Mouse (Mus musculus): ENCODE measurements around the gene Cfap57. TPM values are rescaled to one million over a fixed set of nuclear protein-coding genes. Genes with fewer than 3 reads are reported as not detected.
"Not testable (repeated sequence)": the region's sequence is repeated elsewhere in the genome, so short reads cannot be mapped to it uniquely, and the experiment has no call there.

Gene Cfap57
- polyA plus RNA-seq, 1 experiment from 2014 or later, result 1.5 TPM

DNA sequence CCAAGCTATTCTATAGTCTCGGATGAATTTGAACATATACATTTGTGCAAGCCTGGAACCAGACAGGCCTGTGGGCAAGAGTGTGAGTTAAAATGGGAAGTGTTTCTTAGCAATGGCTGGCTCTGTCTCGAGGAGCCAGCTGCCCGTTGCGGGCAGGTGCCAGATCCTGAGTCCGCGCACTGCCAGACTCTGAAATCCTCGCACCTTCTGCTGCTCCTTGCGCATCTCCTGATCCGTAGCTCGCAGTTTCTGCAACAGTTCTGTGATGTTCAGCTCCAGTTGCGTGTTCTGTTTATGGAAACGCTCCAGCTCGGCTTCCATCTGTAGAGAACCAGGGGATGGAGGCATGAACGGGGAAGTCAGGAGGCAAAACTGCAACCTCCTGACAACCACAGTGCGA, 49.1 kb downstream of the Cfap57 start:
- H3K9me3 ChIP-seq (replicated peaks; ENCODE audit: control insufficient read depth, low read length), result no peaks in the 10 kb centered on the region
- no peak overlapping the region for H3K27ac ChIP-seq (ENCODE audit: low read depth, low read length)
- ATAC-seq (replicated peaks; ENCODE audit: insufficient number of reproducible peaks, low FRiP score, low TSS enrichment), result no peak
- H3K4me1 ChIP-seq (ENCODE audit: control insufficient read depth, insufficient read depth, low read length), result no peaks in the 10 kb centered on the region
- no peak overlapping the region for H3K4me3 ChIP-seq (ENCODE audit: low read depth, low read length)
- WGBS (ENCODE audit: insufficient replicate concordance), result 77% methylated on average over 15 of the region's 15 CpGs
- H3K4me2 ChIP-seq, result no peak overlapping the region
- H3K36me3 ChIP-seq (ENCODE audit: control insufficient read depth, insufficient read depth, low read length), result no peaks in the 10 kb centered on the region
- peaks cover 6% of the 10 kb centered on the region; the same call in 1 of the 2 replicates for H3K27me3 ChIP-seq (ENCODE audit: control insufficient read depth, insufficient read depth, low read length)
- no peak overlapping the region for H3K9ac ChIP-seq (ENCODE audit: low read depth, low read length)

DNA sequence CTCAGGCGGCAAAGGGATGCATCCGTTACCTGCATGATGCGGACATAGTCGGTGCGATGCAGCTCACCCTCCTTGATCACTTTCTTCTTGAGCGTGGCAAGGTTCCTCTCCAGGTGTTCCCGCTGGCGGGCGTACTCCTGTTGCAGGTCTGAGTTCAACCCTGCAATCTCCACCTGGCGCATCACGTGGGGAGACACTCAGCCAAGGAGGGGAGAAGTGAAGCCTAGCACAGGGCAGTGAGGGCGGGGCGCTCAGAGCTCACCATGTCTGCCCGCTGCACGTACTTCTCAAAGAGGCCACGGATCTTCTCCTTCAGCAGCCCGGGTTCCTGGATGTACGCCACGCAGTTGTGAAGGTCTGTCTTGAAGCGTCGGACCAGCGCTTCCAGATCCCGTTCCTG, 51.3 kb downstream of the Cfap57 start:
- Histone ChIP-seq H3K27ac (ENCODE audit: low read depth, low read length) (peak overlapping the region; percentile 18; the same call in 1 of the 2 replicates), H3K27me3 (ENCODE audit: control insufficient read depth, insufficient read depth, low read length) (peaks cover 6% of the 10 kb centered on the region; the same call in 1 of the 2 replicates), H3K9ac (ENCODE audit: low read depth, low read length) (0 out of 2 replicates have a peak overlapping the region, but pooled peaks have one; percentile 11), H3K4me2 (peak overlapping the region; percentile 38), H3K4me1 (ENCODE audit: control insufficient read depth, insufficient read depth, low read length) (no peaks in the 10 kb centered on the region), H3K4me3 (ENCODE audit: low read depth, low read length) (peak overlapping the region; percentile 10; the same call in 1 of the 2 replicates), H3K9me3 (replicated peaks; ENCODE audit: control insufficient read depth, low read length) (no peaks in the 10 kb centered on the region), H3K36me3 (ENCODE audit: control insufficient read depth, insufficient read depth, low read length) (no peaks in the 10 kb centered on the region)
- peak; percentile 73 for ATAC-seq (replicated peaks; ENCODE audit: insufficient number of reproducible peaks, low FRiP score, low TSS enrichment)
- 63% methylated on average over 23 of the region's 23 CpGs for WGBS (ENCODE audit: insufficient replicate concordance)

DNA sequence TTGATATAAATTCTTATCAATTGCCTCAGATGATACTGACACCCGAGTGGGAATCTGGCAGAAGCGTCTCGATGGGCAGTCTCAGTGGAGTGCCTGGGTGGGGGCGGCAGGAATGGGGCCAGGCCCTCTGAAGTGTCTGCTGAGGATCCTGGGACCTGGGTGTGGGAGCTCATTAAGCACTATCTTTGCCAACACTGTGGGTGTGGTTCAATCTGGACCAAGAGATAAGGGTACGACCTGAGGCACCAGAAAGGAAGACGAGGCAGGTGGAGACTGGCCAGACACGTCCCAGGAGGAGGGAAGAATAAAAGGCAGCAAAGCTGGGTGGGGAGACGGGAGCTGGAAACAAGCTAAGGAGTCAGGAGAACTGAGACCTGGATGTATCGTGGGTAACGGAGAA, 51.9 kb downstream of the Cfap57 start:
- H3K27me3 ChIP-seq (ENCODE audit: control insufficient read depth, insufficient read depth, low read length), result peaks cover 6% of the 10 kb centered on the region; the same call in 1 of the 2 replicates
- H3K4me1 ChIP-seq (ENCODE audit: control insufficient read depth, insufficient read depth, low read length), result no peaks in the 10 kb centered on the region
- peak overlapping the region; percentile 18; the same call in 1 of the 2 replicates for H3K27ac ChIP-seq (ENCODE audit: low read depth, low read length)
- ATAC-seq (replicated peaks; ENCODE audit: insufficient number of reproducible peaks, low FRiP score, low TSS enrichment), result peak; percentile 92
- peak overlapping the region; percentile 10; the same call in 1 of the 2 replicates for H3K4me3 ChIP-seq (ENCODE audit: low read depth, low read length)
- WGBS (ENCODE audit: insufficient replicate concordance), result 31% methylated on average over 10 of the region's 10 CpGs
- H3K9ac ChIP-seq (ENCODE audit: low read depth, low read length), result 0 out of 2 replicates have a peak overlapping the region, but pooled peaks have one; percentile 11
- H3K4me2 ChIP-seq, result peak overlapping the region; percentile 38
- no peaks in the 10 kb centered on the region for H3K36me3 ChIP-seq (ENCODE audit: control insufficient read depth, insufficient read depth, low read length)
- no peaks in the 10 kb centered on the region for H3K9me3 ChIP-seq (replicated peaks; ENCODE audit: control insufficient read depth, low read length)

DNA sequence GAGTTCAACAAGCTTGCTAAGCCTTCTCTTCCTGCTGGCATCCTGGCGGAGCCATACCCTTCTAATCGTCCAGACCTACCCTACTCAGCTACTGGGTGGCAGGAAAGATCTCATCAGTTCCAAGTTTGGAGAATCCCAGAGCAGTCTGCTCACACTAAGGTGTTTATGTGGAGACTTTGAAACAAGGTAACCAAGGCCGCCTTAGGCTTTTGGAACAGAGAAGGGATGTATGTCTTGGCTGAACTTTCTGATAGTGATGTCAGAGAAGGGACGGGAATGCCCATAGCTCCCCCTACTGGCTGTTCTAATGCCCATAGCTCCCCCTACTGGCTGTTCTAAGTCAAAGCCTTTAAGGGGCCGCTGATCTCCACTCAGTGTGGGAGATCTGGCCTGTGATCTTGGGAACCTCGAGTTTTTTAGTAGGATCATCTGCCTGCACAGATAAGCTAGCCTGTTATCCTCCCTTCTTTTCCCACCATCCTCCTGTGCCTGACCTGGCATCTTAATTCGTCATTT, 54.4 kb downstream of the Cfap57 start:
- no peak for ATAC-seq (replicated peaks; ENCODE audit: insufficient number of reproducible peaks, low FRiP score, low TSS enrichment)
- no peak overlapping the region for H3K27ac ChIP-seq (ENCODE audit: low read depth, low read length)
- H3K9ac ChIP-seq (ENCODE audit: low read depth, low read length), result no peak overlapping the region
- no peak overlapping the region for H3K4me3 ChIP-seq (ENCODE audit: low read depth, low read length)
- no peaks in the 10 kb centered on the region for H3K4me1 ChIP-seq (ENCODE audit: control insufficient read depth, insufficient read depth, low read length)
- H3K9me3 ChIP-seq (replicated peaks; ENCODE audit: control insufficient read depth, low read length), result 0 out of 2 replicates have a peak, but pooled peaks cover 2% of the 10 kb centered on the region
- H3K27me3 ChIP-seq (ENCODE audit: control insufficient read depth, insufficient read depth, low read length), result no peaks in the 10 kb centered on the region
- 33% methylated on average over 7 of the region's 7 CpGs for WGBS (ENCODE audit: insufficient replicate concordance)
- no peaks in the 10 kb centered on the region for H3K36me3 ChIP-seq (ENCODE audit: control insufficient read depth, insufficient read depth, low read length)
- H3K4me2 ChIP-seq, result no peak overlapping the region

DNA sequence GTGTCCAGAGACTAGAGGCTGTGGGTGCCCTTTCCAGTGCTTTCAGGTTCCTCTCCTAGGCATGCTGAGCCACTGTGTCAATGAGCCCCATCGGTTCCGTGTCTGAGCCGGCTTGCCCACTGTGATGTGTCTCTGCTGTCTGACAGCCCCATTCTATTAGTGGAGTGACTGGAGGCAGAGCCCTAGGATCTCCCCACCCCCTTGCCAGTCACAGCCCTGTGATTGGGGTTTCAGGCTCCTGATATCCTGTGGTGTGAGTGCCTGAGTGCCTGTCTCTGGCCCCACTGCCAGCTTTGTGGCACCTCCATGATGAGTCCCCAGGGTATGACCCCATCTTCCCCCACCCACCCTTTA, 55.7 kb downstream of the Cfap57 start:
- Histone ChIP-seq H3K4me1 (ENCODE audit: control insufficient read depth, insufficient read depth, low read length) (no peaks in the 10 kb centered on the region), H3K4me3 (ENCODE audit: low read depth, low read length) (no peak overlapping the region), H3K9me3 (replicated peaks; ENCODE audit: control insufficient read depth, low read length) (0 out of 2 replicates have a peak, but pooled peaks cover 2% of the 10 kb centered on the region), H3K27me3 (ENCODE audit: control insufficient read depth, insufficient read depth, low read length) (no peaks in the 10 kb centered on the region; the same call in 1 of the 2 replicates), H3K27ac (ENCODE audit: low read depth, low read length) (no peak overlapping the region), H3K4me2 (no peak overlapping the region), H3K36me3 (ENCODE audit: control insufficient read depth, insufficient read depth, low read length) (no peaks in the 10 kb centered on the region), H3K9ac (ENCODE audit: low read depth, low read length) (no peak overlapping the region)
- 81% methylated on average over 3 of the region's 3 CpGs for WGBS (ENCODE audit: insufficient replicate concordance)
- no peak for ATAC-seq (replicated peaks; ENCODE audit: insufficient number of reproducible peaks, low FRiP score, low TSS enrichment)

DNA sequence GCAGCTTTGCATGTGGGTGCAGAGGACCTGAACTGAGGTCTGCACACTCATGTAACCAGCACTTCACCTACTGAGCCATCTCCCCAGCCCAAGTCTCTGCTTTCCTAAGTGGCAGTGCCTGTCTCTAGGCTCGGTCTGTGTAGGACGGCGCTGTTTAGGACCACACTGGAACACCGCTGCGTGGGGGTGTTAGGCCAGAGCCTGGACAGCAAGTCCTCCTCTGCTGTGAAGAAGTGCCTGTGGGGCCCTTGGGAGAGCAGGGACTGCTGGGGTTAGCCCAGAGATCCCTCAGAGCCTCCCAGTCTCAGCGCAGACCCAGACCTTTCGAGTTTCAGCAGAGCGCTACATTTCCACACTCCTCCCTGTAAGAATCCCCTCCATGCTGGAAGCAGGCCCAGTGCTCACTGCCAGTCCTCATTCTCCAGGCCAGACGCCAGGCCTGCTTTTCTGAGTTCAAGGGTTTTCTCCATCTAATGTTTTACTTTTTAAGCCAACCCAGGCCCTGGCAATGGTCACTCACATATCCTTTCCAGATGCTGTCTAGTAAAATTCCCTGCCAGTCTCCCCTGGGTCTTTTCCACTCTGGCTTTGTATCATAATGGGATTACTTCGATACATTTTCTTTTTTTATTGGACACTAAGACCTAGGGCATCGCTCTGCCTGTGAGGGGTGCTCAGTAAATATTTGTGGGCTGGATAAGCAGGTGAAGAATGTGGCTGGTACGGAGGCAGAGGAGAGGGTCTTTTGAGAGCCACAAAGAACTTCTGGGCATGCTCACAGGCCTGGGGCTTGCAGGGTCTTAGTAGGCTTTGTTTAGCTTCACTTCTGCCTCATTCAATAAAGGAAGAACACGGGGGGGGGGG, 56.3 kb downstream of the Cfap57 start:
- 82% methylated on average over 13 of the region's 13 CpGs for WGBS (ENCODE audit: insufficient replicate concordance)
- H3K9me3 ChIP-seq (replicated peaks; ENCODE audit: control insufficient read depth, low read length), result 0 out of 2 replicates have a peak, but pooled peaks cover 2% of the 10 kb centered on the region
- H3K4me1 ChIP-seq (ENCODE audit: control insufficient read depth, insufficient read depth, low read length), result no peaks in the 10 kb centered on the region
- H3K27ac ChIP-seq (ENCODE audit: low read depth, low read length), result no peak overlapping the region
- H3K4me2 ChIP-seq, result no peak overlapping the region
- H3K9ac ChIP-seq (ENCODE audit: low read depth, low read length), result no peak overlapping the region
- no peak overlapping the region for H3K4me3 ChIP-seq (ENCODE audit: low read depth, low read length)
- ATAC-seq (replicated peaks; ENCODE audit: insufficient number of reproducible peaks, low FRiP score, low TSS enrichment), result no peak
- H3K27me3 ChIP-seq (ENCODE audit: control insufficient read depth, insufficient read depth, low read length), result no peaks in the 10 kb centered on the region; the same call in 1 of the 2 replicates
- no peaks in the 10 kb centered on the region for H3K36me3 ChIP-seq (ENCODE audit: control insufficient read depth, insufficient read depth, low read length)

DNA sequence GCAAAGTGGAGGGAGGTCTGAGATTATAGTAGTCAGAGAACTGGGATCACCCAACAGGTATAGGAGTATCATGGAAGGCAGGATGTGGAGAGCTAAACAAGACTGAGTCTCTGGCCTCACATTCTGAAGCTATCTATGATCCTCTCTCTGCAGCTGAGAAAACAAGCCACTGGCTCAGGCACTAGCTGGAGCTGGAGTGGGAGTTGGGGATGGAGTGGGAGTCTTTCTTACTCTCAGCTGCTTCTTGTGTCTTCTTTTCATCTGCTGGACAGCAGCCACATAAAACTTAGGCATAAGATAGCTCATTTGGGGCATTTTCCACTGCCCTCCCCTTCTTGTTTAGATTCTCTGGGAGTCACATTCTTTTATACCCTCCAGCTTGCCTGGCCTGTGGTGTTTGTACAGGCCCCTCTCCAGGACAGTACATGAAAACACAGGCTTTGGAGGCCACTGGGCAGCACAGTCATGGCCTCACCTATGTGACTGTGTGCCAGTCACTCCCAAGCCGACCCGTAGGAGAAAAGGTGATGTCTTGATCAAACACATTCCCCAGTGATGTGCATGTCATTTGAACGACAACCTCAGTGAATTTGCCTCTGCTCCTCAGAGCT, 67.4 kb downstream of the Cfap57 start:
- no peak overlapping the region for H3K4me2 ChIP-seq
- H3K9me3 ChIP-seq (replicated peaks; ENCODE audit: control insufficient read depth, low read length), result no peaks in the 10 kb centered on the region
- no peaks in the 10 kb centered on the region for H3K27me3 ChIP-seq (ENCODE audit: control insufficient read depth, insufficient read depth, low read length)
- H3K27ac ChIP-seq (ENCODE audit: low read depth, low read length), result no peak overlapping the region
- no peak overlapping the region for H3K9ac ChIP-seq (ENCODE audit: low read depth, low read length)
- no peaks in the 10 kb centered on the region for H3K4me1 ChIP-seq (ENCODE audit: control insufficient read depth, insufficient read depth, low read length)
- 64% methylated on average over 3 of the region's 3 CpGs for WGBS (ENCODE audit: insufficient replicate concordance)
- ATAC-seq (replicated peaks; ENCODE audit: insufficient number of reproducible peaks, low FRiP score, low TSS enrichment), result no peak
- H3K36me3 ChIP-seq (ENCODE audit: control insufficient read depth, insufficient read depth, low read length), result no peaks in the 10 kb centered on the region
- H3K4me3 ChIP-seq (ENCODE audit: low read depth, low read length), result no peak overlapping the region

DNA sequence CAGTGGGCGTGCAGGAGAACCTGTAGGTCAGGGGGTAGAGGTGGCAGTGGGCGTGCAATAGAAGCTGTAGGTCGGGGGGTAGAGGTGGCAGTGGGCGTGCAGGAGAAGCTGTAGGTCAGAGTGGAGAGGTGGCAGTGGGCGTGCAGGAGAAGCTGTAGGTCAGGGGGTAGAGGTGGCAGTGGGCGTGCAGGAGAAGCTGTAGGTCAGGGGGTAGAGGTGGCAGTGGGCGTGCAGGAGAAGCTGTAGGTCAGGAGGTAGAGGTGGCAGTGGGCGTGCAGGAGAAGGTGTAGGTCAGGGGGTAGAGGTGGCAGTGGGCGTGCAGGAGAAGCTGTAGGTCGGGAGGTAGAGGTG, 72.5 kb downstream of the Cfap57 start:
- not testable (repeated sequence) for H3K4me2 ChIP-seq; H3K9me3 ChIP-seq (replicated peaks; ENCODE audit: control insufficient read depth, low read length); H3K27ac ChIP-seq (ENCODE audit: low read depth, low read length); H3K36me3 ChIP-seq (ENCODE audit: control insufficient read depth, insufficient read depth, low read length); H3K9ac ChIP-seq (ENCODE audit: low read depth, low read length); H3K4me1 ChIP-seq (ENCODE audit: control insufficient read depth, insufficient read depth, low read length); H3K27me3 ChIP-seq (ENCODE audit: control insufficient read depth, insufficient read depth, low read length); H3K4me3 ChIP-seq (ENCODE audit: low read depth, low read length); ATAC-seq (replicated peaks; ENCODE audit: insufficient number of reproducible peaks, low FRiP score, low TSS enrichment)
- 79% methylated on average over 10 of the region's 10 CpGs for WGBS (ENCODE audit: insufficient replicate concordance)

Measured in heart, embryonic 11.5 days (tissue).